Mouse (Mus musculus): ENCODE data around the gene Kcnab2.

DNA sequence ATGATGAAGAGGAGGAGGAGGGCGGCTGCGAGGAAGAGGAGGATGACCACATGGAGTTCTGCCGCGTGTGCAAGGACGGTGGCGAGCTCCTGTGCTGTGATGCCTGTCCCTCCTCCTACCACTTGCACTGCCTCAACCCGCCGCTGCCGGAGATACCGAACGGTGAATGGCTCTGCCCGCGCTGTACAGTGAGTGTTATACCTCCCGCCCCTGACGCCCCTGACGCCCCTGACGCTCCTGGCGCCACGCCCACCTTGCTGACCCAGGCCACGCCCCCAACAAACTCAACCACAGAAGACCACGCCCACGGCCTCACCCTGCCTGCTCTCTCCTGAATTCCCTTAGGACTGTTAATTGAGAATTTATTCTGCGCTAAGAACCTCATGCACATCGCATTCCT is 116.8 kb downstream of the Kcnab2 start:
- TF ChIP-seq POLR2A (IDR thresholded peaks at IDR 0.05; ENCODE audit: control insufficient read depth, low read depth, low read length): peak; percentile 29; the same call in 1 of the 2 replicates
- no peak for TF ChIP-seq CTCF (IDR thresholded peaks at IDR 0.05; ENCODE audit: control insufficient read depth, insufficient read depth, insufficient replicate concordance, low read depth, low read length)
